Mouse (Mus musculus): ENCODE data around the gene Gm17660. TPM values are rescaled to one million over a fixed set of nuclear protein-coding genes. Genes with fewer than 3 reads are reported as not detected.

Gm17660 gene
- polyA plus RNA-seq, 1 experiment from 2014 or later: 1.5 TPM

DNA sequence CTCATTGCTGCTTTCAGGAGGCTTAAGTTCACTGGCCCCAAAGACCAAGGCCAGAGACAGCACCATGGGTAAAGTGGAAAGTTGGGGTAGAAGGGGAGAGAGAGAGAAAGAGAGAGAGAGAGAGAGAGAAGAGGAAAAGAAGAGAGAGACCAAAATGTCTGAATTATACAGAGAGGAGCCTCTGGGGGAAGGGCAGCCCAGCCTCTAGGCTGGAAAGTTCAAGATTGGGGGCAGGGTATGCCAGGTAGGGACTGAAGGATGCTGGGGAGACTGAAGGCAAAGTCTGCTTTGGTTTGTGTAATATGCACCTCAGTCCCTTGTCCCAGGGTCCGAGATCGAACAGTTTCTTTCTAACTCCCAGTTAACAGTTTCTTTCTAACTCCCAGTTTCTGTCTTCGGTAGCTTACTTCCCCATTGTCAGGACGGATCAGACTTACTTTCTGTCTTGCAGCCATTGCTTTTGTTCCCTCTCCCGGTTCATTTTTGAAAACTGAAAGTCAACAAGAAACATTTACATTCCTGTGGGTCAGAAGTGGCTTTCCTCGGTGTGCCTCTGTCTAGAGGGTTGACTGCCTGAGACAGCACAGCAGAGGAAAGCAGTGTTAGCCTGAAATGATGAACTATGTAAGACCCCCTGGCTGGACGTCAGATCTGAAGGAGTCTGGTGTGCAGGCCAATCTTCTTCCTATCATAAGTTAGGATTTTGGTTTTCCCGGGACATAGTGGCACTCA, 54.0 kb downstream of the Gm17660 start:
- no peaks in the 10 kb centered on the region for H3K27me3 ChIP-seq (replicated peaks; ENCODE audit: control insufficient read depth, insufficient read depth, low read length)
- no peak overlapping the region for H3K9ac ChIP-seq (ENCODE audit: low read depth, low read length)
- H3K27ac ChIP-seq (ENCODE audit: low read depth, low read length): no peak overlapping the region; the same call in 1 of the 2 replicates
- no peak for ATAC-seq
- H3K4me2 ChIP-seq (replicated peaks; ENCODE audit: low read depth): no peak overlapping the region
- TF ChIP-seq CTCF (IDR thresholded peaks at IDR 0.05; ENCODE audit: low read depth): no peak
- no peaks in the 10 kb centered on the region for H3K9me3 ChIP-seq (ENCODE audit: control insufficient read depth)
- H3K4me1 ChIP-seq (replicated peaks; ENCODE audit: control insufficient read depth, insufficient read depth, low read length): peaks cover 3% of the 10 kb centered on the region
- H3K4me3 ChIP-seq (ENCODE audit: low read depth, low read length): no peak overlapping the region
- 67% methylated on average over 8 of the region's 8 CpGs for WGBS
- H3K36me3 ChIP-seq (ENCODE audit: control insufficient read depth, insufficient read depth): no peaks in the 10 kb centered on the region

DNA sequence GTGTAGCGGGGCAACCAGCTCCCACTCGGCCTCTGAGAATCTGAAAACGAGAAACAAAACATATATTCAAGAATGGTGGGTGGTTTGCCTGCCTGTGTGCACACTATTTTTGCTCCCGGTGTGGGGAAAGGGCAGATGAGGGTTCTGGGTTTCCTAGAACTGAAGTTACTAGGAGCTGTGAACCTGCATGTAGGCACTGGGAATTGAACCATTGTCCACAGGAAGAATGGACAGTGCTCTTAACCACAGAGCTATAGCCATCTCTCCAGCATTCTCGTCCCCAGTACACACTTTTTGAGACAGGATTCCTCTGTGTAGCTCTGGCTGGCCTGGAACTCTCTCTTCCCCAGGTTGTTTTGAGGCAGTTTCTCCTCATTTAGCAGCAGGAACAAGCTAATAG, 54.9 kb downstream of the Gm17660 start:
- Histone ChIP-seq H3K4me2 (replicated peaks; ENCODE audit: low read depth) (peak overlapping the region; percentile 72), H3K27me3 (replicated peaks; ENCODE audit: control insufficient read depth, insufficient read depth, low read length) (no peaks in the 10 kb centered on the region), H3K27ac (ENCODE audit: low read depth, low read length) (peak overlapping the region; percentile 87), H3K4me3 (ENCODE audit: low read depth, low read length) (no peak overlapping the region), H3K9ac (ENCODE audit: low read depth, low read length) (no peak overlapping the region), H3K4me1 (replicated peaks; ENCODE audit: control insufficient read depth, insufficient read depth, low read length) (peaks cover 3% of the 10 kb centered on the region), H3K9me3 (ENCODE audit: control insufficient read depth) (no peaks in the 10 kb centered on the region), H3K36me3 (ENCODE audit: control insufficient read depth, insufficient read depth) (peaks cover 7% of the 10 kb centered on the region; the same call in 1 of the 2 replicates)
- ATAC-seq: no peak
- TF ChIP-seq CTCF (IDR thresholded peaks at IDR 0.05; ENCODE audit: low read depth): no peak
- 45% methylated on average over 5 of the region's 5 CpGs for WGBS

DNA sequence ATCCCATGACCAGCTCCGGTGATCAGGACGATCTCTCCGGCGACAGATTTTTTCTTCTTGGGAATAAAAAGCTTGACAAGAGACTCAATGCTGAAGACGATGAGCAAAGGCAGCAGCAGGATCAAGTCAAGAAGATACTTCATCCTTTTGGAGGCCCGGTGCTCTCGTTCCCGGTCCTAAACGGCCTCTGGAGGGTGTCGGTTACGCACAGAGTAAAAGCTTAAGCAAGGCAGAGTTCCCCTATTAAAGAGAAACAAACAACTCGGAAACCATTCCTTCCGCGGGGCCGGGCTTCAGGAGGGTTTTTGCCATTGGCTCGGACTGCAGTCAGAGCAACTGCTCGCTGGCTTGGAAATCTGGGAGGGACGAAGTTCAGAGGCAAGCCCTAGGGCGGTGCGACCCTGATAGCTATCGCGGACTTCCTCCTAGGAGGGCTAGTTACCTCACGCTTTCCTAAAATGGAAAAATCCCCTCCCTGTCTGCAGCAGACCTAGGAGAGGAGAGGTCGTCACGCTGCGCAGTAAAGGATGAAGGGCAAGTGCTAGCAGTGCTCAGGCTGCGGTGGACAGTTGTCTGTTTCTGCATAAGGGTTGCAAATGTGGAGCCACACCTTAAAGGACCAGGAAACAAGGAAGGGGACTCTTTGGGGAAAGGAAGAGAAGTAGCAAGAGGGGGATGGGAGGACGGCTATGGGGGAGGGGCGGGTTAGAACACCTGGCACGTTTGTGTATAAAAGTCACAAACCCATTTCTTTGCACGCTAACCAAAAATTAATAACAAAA, 55.6 kb downstream of the Gm17660 start, which contains the start of gene Hsd17b11:
Hsd17b11 (minus strand) TSS at position 323 of the 782 bp plus-strand sequence.
- WGBS: under 1% methylated on average over 31 of the region's 31 CpGs
- ATAC-seq: peak; percentile 89
- Histone ChIP-seq H3K27me3 (replicated peaks; ENCODE audit: control insufficient read depth, insufficient read depth, low read length) (no peaks in the 10 kb centered on the region), H3K4me2 (replicated peaks; ENCODE audit: low read depth) (peak within 1 kb of the TSS; percentile 72), H3K36me3 (ENCODE audit: control insufficient read depth, insufficient read depth) (peaks cover 14% of the 10 kb centered on the region), H3K4me3 (ENCODE audit: low read depth, low read length) (peak within 1 kb of the TSS; percentile 52), H3K9me3 (ENCODE audit: control insufficient read depth) (no peaks in the 10 kb centered on the region), H3K9ac (ENCODE audit: low read depth, low read length) (peak within 1 kb of the TSS; percentile 65), H3K27ac (ENCODE audit: low read depth, low read length) (peak within 1 kb of the TSS; percentile 87), H3K4me1 (replicated peaks; ENCODE audit: control insufficient read depth, insufficient read depth, low read length) (peaks cover 3% of the 10 kb centered on the region)
- TF ChIP-seq CTCF (IDR thresholded peaks at IDR 0.05; ENCODE audit: low read depth): peak; percentile 38

Small RNA genes lying within 50 kb of the gene (microRNA-seq; reads per million reads assigned to microRNA genes)
- 2.4 reads per million for gene Mir5619

Other genes with a start within 250 kb of the Gm17660 start
- gene Klhl8, start 166.3 kb downstream of the Gm17660 start, polyA plus RNA-seq (2015; fragmentation: Nextera tagmentation; extraction: Ambion mirVana): 4.3 and 4.6 TPM in 2 replicates
- 76.5 and 78.0 TPM in 2 replicates for gene Hsd17b13, start 100.2 kb downstream of the Gm17660 start, polyA plus RNA-seq (2015; fragmentation: Nextera tagmentation; extraction: Ambion mirVana)
- 48.7 and 55.3 TPM in 2 replicates for gene Hsd17b11, start 55.7 kb downstream of the Gm17660 start, polyA plus RNA-seq (2015; fragmentation: Nextera tagmentation; extraction: Ambion mirVana)
- gene Nudt9, start 31.3 kb downstream of the Gm17660 start, polyA plus RNA-seq (2015; fragmentation: Nextera tagmentation; extraction: Ambion mirVana): 81.1 and 82.0 TPM in 2 replicates
- gene Sparcl1, start 36.1 kb upstream of the Gm17660 start, polyA plus RNA-seq (2015; fragmentation: Nextera tagmentation; extraction: Ambion mirVana): 158 and 165 TPM in 2 replicates
- gene Dspp, start 93.1 kb upstream of the Gm17660 start, polyA plus RNA-seq (2015; fragmentation: Nextera tagmentation; extraction: Ambion mirVana): not detected in 2 replicates
- 0.30 and 0.34 TPM in 2 replicates for gene Dmp1, start 125.0 kb upstream of the Gm17660 start, polyA plus RNA-seq (2015; fragmentation: Nextera tagmentation; extraction: Ambion mirVana)
- gene Ibsp, start 221.6 kb upstream of the Gm17660 start, polyA plus RNA-seq (2015; fragmentation: Nextera tagmentation; extraction: Ambion mirVana): not detected in 2 replicates
- gene Mepe, start 247.7 kb upstream of the Gm17660 start, polyA plus RNA-seq (2015; fragmentation: Nextera tagmentation; extraction: Ambion mirVana): not detected in 2 replicates